Mouse (Mus musculus) C2C12 (cell line): ENCODE measurements at regions not wholly inside any gene's neighbourhood (a gene's known extent, or its start where the extent isn't known, plus 50 kb on each side); places are given as distances from the start of the nearest gene placed in this dataset.

Experiments
- CTCF ChIP-seq: IDR thresholded peaks from one replicate; pipeline ENCODE4 v1.5.1; 2011; ENCODE audit not compliant: control insufficient read depth, insufficient read depth, insufficient read length
- MAX ChIP-seq: IDR thresholded peaks from one replicate; pipeline ENCODE4 v1.6.1; 2011; ENCODE audit warnings: mild to moderate bottlenecking, control low read depth
- MYOD1 ChIP-seq: IDR thresholded peaks from one replicate; pipeline ENCODE4 v1.6.1; 2011; ENCODE audit warnings: low read depth; ENCODE audit not compliant: control insufficient read depth, insufficient read length

- TF ChIP-seq CTCF (no peak), MYOD1 (no peak), MAX (no peak)
These were observed 175.4 kb downstream of the Matn1 start for GRCm38 (mm10) chr4:131119621-131120020.
